Mouse (Mus musculus): ENCODE results near the gene C8g.

C8g gene

GRCm38 (mm10) chr2:25500576-25501405 lies 728 bp downstream of the C8g start, which contains the start of gene Fbxw5:
Gene Fbxw5, plus strand, starts transcription at chr2:25500750.
- peak; percentile 98 for DNase-seq (ENCODE audit: low read depth)

DNA sequence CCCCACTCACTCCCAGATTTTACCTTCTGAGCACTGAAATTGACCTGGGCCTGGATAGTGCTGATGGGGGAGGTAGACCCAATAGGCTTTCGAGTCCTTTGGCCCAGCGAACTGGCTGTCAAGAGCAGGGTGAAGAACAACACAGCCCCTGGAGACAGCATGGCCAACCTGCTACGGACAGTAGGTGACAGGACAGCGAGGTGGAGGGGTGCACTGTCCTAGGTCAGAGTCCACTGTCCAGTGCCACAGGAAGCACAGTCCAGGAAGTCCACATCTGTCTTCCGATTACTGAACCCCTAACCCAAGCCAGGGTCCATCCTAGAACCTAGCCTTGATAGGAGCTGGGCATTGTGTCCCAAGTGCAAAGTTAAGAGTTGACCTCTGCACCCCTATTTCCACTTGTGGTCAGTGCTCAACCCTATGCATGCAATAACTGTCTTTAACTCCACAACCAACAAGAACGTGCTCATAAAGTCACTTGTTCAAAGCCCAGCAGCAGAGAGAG lies 1.4 kb downstream of the C8g start:
- peak; percentile 34 for DNase-seq (ENCODE audit: low read depth)

DNA sequence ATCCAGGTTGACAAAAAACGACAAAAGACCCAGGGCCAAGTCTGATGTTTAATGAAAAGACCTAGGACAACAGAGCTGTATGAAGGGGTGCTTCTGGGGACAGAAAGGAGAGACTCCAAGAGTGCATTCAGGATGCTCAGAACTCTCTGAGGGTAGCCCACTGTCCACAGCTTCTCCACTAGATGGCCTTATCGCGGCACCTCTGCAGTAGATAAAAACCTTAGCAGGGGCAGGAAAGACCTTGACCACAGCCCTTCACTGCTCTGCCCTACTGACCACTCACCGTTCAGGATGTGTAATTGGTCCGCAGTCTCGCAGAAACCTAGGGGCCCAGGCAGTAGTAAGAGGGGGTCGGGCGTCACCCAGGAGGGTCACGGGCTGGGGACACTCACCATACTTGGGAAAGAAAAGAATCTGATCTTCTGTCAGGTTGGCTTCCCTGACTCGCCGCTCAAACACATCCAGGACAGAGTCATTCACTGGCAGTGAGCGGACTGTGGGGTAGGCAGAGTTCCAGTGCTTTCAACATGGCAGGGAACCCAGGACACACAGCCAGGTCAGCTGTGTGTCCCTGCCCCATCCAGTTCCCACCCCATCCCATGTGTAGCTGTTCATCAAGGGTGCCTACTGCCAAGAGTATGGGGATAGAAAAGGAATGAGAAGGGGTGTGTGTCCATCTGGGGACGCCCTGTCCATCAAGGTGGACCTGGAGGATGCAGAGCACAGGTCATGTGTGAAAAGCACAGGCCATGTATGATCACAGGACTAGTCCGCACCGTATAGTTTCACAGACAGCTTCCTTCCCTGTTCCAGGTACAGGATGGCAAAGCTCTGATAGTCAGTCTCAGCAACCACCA lies 2.7 kb downstream of the C8g start:
- no peak for DNase-seq (ENCODE audit: low read depth)

DNA sequence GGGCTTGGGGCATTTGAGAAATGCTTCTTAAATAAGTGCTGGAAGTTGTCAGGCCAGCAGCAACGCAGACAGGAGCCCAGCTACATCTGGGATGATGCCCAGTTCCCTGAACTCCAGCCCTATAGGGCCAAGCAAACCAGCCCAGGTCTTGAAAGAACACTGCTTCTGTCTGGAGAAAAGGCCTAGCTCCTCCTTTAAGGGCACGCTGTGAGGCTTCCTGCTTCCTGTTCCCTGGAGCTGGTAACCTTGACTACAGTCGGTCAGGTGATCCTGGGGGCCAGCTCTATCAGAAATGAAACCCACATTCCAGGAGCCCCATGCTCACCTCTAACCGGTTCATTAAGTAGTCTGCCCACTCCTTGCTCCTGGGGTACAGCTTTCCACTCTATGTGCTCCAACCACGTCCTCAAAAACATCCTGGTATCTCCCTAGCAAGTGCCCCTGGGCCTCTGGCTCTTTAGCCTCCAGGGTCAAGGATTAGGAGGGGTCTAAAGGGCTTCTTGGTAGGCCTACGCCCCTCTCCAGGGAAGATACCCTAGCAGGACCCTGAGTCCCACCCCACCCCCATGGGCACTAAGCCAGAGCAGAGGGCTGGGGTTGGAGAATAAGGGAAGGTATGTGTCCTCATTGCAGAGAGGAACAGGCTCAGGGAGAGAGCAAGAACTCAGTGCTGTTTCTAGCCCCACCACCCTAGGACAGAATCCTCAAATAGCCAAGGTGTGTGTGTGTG lies 3.5 kb downstream of the C8g start:
- peak; percentile 50 for DNase-seq (ENCODE audit: low read depth)

DNA sequence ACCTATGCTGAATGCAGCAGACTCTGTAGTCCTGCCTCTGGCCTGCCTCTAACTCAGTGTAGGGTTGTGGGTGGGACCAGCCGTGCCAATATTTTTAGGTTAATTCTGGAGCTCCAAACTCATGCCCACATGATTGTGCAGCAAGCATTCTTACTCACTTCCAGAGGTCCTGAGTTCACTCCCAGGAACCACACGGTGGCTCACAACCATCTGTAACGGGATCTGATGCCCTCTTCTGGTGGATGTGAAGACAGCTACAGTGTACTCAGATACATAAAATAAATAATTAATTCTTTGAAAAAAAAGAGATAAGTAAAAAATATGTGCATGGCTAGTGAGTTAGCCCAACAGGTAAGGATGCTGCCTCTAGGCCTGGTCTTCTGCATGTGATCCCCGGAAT lies 5.1 kb downstream of the C8g start:
- peak; percentile 84 for DNase-seq (ENCODE audit: low read depth)

GRCm38 (mm10) chr2:25493476-25493961 lies 8.0 kb downstream of the C8g start, which contains the start of gene Lcn12:
Gene Lcn12, minus strand, starts transcription at chr2:25493911.
- no peak for DNase-seq (ENCODE audit: low read depth)

DNA sequence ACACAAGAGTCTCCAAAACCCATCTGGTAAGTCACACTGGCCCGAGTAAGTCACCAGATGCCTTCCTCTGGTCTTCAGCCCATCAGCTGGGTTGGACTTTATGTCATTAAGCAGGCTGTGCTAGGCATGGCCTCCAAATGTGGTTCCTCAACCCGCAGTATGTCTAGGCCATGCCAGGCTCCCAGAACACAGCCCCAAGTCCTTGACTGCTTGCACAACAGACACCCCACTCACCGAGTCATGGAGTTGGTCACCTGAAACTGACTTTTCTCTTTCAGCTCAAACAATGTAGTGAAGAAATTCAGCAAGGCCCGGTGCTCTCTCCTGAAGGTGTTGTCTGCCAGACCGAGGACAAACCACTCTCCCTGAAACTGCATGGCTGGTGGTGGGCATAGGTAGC lies 8.5 kb downstream of the C8g start:
- DNase-seq (ENCODE audit: low read depth) = no peak

- DNase-seq (ENCODE audit: low read depth) = no peak
Observed at GRCm38 (mm10) chr2:25488671-25489068, 12.8 kb downstream of the C8g start.

DNA sequence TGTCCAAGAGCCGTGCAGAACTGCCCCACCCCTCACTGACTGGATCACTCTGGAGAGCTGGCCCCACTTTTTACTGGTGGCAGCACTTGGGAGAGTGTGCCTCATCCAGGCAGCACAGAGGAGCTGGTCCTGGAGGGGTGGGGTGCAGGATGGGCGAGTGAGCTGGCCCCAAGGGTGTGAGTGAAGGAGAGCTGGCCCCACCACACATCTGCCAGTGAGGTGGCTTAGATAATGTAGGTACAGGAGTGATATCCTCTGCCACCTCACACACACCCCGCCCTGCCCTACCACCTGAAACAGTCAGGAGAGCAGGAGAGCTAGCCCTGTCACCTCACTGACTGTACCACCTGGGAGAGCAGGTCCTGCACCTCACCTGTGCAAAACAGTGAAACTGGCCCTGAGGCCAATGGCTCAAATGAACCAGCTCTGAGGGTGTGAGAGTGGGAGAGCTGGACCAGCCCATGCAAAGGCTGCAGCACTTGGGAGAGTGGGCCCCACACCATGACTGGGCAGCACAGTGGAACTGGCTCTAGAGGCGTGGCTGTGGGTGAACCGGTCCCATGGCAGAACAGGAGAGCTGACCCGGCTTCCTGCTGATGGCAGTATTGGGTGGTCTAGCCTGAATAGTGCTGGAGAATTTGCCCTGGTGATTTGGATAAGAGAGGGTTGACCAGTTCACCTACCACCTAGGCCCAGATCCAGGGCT lies 13.4 kb downstream of the C8g start:
- no peak for DNase-seq (ENCODE audit: low read depth)

DNA sequence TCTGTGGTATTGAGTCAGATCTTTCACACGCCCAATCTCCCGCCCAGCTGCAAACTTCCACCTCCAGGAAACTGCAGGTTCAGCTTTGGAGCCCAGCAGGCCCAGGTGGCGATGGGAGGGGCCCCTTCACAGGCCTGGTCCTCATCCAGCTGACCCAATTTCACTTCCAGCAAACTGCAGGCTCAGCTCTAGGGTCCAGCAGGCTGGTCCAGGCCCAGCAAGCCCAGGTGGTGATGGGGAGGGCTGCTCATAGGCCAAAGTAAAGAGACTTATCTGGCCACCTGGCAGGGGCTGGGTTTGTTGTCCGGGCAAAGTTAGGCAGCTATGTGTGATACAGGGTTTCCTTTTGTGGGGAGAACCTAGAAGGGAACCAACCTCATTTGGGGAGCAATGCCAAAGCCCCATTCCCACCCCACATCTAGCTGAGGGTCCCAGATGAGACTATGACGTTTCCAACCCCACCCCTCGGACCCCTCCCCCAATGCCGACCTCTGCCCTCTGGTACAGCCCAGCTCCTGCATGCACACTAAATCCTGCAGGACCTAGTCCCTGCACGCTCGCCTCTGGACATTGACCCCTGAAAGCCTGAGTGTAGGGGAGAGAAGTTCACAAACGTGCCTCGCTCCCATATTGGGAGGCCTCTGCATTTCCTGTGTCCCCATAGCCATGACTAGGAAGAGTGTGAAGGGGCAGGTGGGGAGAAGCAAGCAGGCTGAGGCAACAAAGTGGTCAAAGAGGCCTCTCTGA lies 16.4 kb downstream of the C8g start:
- no peak for DNase-seq (ENCODE audit: low read depth)

GRCm38 (mm10) chr2:25482969-25483368 lies 18.6 kb downstream of the C8g start:
- DNase-seq (ENCODE audit: low read depth) = peak; percentile 75

DNA sequence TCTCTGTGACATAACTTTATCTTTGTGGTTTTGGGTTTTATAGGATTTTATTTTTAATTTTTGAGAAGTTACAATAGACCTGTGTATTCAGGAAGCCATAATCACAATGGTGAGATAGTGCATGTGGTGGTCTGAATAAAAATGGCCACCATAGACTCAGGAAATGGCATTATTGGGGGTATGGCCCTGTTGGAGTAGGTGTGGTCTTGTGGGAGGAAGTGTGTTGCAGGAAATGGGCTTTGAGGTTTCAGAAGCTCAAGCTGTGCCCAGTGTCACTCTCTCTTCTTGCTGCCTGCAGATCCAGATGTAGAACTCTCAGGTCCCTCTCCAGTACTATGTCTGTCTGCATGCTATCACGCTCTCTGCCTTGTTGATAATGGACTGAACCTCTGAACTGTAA lies 21.0 kb downstream of the C8g start:
- DNase-seq (ENCODE audit: low read depth) = no peak

- DNase-seq (ENCODE audit: low read depth) = peak; percentile 55
Observed at GRCm38 (mm10) chr2:25479551-25480311, 21.8 kb downstream of the C8g start.

- no peak for DNase-seq (ENCODE audit: low read depth)
Observed at GRCm38 (mm10) chr2:25477967-25478675, 23.4 kb downstream of the C8g start.

DNA sequence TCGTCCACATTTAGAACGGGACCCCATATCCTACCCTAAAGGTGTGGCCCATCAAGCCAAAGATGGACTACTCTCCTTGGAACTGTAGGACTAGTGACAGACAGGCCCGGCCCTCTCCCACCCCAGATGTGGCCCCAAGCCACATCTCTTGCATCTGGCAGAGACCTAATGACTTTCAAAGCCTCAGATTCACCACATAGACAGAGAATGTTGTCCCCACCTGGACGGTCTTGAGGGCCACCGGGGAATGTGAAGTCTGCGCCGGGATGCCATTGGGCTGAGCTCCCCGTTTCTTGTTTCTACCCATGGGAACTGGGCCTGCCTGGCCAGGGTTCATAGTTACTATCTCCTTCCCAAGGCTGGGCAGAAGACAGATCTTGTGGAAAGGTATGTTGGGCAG lies 24.0 kb downstream of the C8g start:
- no peak for DNase-seq (ENCODE audit: low read depth)

GRCm38 (mm10) chr2:25472550-25472949 lies 29.0 kb downstream of the C8g start:
- DNase-seq (ENCODE audit: low read depth) = no peak

GRCm38 (mm10) chr2:25469969-25470368 lies 31.6 kb downstream of the C8g start, which contains the start of gene Ptgds:
Gene Ptgds, minus strand, starts transcription at chr2:25470046.
- DNase-seq (ENCODE audit: low read depth) = no peak

DNA sequence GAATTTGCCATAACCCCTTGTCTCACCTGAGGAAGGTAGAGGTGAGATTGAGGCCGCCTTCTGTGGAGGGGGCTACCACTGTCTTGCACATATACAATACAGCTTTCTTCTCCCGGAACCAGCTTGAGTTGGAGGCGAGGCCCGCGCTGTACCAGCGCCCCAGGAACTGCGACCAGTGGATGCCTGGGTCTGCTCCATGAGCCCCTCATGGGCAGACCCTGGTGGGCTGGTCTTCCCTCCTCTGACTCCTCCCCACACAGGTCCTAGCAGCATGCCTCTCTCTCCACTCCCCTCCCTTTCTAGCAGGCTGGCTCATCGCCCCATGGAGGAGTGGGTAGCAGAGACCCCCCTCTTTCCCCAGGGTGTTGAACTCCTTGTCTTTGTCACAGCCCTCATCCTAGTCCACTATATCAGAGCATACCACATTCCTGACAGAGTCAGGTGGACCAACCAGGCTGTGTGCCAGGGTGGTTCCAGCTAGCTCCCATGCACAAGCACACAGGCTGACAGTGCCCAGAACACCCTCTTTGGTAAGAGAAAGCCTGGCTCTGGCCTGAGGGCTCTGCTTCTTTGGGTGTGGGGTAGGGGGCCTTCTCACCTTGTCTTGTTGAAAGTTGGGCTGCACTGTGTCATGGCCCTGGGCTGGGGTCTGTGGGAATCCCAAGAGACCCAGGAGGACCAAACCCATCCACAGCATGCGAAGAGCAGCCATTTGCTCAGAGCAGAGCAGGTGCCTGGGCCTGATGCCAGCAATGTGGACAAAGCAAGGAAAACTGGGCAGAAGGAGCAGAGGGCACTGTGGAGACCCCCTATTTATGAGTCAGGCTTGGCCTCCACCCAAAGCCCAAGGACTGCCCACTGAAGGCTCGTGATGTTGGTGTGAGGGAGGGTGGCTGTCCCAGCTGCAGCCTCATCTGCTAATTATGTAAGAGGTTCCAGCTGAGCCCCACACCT lies 32.3 kb downstream of the C8g start:
- peak; percentile 47 for DNase-seq (ENCODE audit: low read depth)
